Mouse (Mus musculus) adrenal gland, postnatal 10 days (tissue): ENCODE data around the gene Gsto2. TPM values are rescaled to one million over a fixed set of nuclear protein-coding genes. Genes with fewer than 3 reads are reported as not detected.

ENCODE experiments used
- DNase-seq: peaks from one replicate; pipeline ENCODE4 v3.0.0; 2021; ENCODE audit warnings: mixed read lengths
- total RNA-seq, 2 experiments: library from RNA; stranded (reverse); gene quantifications; 2 replicates each; pipeline ENCODE4 v1.2.3; 2021

The Gsto2 gene
- total RNA-seq, 2 experiments from 2014 or later, result 2.6 to 3.7 TPM

DNA sequence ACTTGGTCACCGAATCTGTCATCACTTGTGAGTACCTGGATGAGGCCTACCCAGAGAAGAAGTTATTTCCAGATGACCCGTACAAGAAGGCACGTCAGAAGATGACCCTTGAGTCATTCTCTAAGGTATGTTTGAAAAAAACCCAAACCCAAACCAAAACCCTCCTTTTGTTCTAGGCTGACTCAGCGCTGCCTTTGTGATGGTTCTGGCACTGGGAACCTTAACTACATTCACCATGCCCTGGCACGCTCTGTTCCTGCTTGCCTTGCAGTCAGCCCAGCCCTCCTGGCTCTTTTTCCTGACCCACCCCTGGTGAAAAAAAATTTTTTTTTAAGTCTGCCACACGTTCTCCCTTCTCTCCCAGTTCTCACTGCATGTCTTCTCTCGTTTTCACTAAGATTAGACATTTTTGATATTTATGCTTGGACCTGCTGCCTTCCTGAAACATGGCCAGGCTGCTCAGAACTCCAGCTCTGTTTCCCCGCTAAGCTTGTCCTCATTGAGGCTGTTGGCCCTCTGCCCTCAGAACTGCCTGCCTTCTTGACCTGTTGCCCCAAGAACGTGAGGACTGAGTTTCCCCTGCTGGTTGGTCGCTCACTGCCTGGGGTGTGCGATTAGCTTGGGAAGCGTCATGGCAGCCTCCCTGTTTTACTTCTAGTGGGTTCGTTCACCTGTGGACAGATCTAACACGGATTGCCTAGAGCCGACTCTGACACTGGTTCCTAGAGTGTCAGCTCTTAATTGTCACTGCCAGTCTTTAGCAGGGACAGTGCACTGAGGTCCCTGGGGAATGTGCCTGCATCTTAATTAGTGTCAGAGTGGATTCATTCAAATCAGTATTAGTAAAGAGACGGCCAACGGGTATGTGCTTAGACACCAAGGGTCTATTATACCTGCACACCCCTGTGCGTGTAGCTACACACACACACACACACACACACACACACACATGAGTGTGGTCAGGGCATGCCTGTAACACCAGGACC, 7.1 kb upstream of the Gsto2 start:
- DNase-seq, result no peak

DNA sequence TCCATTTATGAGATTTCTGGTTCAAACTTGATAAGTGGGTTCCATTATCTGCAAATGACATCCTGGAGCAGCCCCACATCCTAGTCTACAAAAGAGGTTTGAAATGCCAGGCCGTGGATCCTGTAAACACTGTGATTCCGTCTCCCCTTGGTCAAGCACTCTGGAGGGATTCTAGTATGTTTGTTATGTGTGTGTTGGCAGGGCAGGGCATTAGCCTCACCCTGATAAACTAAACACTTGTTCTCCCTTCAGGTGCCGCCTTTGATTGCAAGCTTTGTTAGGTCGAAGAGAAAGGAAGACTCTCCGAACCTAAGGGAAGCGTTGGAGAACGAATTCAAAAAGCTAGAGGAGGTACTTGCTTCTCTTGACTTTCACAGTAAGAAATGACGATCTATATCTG, 6.2 kb upstream of the Gsto2 start:
- DNase-seq, result no peak

DNA sequence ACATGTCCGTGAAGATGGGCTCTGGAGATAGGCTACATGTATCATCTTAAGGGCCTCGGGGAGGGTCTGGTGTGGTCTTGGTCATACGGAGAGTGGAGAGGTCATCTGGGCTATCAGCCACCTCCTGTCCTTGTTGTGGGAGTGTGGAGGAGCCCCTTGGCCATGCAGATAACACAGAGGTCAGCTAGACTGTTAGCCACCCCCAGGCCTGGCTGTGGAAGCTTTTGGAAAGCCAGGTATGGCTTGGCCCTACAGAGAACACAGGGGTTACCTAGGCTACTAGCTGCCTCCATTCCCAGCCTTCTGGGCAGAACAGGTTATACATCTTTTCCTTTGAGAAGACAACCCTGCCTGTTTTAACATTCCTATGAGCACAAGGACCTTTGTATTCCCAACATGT, 2.8 kb upstream of the Gsto2 start:
- no peak for DNase-seq

DNA sequence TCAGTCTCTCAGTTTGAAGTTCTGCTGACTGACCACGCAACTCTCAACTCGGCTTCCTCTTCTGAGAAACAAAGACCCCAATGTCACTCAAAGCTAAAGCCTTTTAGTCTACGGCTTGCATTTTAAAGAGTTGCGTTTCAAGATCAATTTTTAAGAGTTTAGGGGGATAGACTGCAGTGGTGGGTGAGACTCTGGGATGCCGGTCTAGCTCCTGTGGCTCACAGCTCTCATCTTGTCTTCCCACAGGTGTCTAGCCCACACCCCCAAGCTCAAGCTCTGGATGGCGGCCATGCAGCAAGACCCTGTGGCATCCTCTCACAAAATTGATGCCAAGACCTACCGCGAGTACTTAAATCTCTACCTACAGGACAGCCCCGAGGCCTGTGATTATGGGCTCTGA, 1.3 kb upstream of the Gsto2 start:
- DNase-seq, result no peak

DNA sequence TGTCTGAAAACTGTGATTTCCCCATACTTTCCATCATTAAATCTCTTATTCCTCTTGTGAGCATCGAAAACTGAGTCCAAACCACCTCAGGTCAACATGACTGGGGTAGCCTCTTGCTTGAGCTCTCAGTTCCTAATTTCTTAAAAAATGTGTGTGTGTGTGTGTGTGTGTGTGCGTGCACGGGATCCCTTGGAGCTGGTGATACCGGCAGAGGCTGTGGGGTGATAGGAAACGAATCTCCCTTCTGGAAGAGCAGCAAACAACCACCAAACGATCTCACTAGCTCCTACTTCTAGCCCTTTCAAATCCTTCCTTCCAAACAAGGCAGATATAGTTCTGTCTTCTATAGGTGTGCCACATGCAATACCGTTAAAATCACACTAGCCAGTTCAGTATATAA, 613 bp upstream of the Gsto2 start:
- no peak for DNase-seq

DNA sequence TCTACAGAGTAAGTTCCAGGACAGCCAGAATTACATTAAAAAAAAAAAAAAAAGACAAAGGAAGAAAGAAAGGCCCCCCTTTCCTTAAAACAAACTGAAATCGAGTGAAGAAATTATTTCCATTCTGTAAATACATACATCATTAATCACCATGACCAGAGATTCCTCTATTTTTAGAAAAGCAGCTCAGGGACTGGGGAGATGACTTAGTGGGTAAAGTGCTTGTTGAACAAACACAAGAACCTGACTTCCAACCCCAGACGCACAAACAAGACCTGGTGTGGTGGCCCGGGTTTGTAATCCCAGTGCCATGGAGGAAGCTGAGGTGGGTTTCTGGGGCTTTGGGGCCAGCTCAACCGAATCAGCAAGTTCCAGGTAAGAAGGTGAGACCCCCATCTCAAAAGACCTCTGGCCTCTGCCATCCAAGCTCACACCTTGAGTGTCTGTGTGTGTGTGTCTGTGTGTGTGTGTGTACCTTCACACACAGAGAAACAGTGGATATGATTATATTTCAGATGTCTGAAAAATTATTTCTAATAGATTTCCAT, 2.4 kb downstream of the Gsto2 start:
- no peak for DNase-seq

DNA sequence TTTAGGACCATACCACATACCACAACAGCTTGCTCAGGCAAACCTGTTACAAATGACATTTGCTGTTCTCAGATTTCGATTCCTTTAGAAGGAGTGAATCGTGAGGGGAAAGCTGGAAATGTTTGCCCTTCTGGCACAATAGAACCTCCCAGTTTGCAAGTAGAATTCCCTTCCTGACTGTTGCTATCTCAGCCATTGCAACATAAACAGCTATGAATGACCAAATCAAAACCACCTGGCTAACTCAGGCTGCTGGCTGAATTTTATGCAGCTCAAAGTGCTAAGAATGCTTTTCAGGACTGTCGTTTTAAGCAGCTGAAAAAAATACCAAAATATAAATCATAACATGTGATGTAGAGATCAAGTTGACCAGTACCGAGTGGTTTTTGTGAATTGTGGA, 3.6 kb downstream of the Gsto2 start:
- no peak for DNase-seq

DNA sequence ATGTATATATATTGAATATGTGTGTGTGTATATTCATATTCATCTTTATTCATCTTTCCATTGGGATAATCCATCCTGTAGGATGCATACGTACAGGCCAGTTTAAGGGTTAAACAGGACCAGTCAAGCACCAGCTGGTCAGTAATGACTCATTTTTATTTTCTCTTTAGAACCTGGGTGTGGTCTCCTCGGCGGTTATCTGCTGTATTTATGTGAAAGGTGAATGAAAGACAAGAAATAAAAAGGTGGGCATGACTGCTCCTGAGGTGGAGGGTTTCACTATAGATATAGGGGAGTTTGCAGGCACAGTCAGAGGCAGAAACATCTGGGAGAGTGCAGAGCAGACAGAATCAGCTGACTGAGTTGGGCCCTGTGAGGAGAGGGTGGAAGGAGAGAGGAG, 4.2 kb downstream of the Gsto2 start:
- DNase-seq, result no peak

DNA sequence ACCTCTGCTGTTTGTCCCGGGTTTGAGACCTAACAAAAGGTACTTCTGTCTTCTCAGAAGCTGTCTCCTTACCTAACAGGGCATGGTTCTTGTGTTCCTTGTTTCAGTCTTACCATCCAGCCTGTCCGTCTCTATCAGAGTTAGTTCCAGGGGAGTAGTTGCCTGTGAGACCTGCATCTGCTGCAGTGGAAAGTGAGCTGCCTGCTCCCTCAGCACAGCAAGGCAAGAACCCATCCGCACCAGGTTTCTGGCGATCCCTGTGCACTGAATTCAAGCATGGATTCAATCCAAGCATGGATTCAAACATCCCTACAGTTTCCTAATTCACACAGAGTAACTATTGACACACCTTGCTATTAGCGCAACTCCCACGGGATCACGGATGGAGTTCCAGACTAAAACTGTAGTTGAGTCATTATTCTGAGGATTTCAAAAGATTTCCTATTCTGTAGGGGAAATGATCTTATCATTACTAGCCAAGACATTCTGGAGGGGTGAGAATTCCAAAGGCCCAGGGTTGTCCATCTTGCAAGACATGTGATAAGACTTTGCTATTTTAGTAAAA, 4.8 kb downstream of the Gsto2 start:
- DNase-seq, result no peak

DNA sequence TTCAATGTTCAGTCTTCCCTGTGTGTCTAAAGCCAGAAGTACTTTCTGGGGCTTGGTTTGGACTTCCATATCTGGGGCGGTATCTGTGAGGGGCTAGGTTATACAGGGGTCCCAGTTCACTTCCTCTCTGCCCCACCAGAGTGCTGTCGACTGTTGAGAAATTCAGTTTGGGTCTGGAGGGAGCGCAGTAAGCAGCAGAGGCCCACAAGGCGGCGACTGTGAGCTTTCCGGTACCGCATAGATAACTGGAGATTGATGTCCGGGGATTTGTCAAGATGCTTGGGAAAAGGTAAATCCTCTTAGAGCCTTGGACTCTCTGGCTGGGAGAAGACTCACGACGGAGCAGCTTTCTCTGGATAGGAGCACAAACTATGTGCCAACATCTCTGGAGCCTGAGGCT, 6.2 kb downstream of the Gsto2 start:
- DNase-seq, result no peak

DNA sequence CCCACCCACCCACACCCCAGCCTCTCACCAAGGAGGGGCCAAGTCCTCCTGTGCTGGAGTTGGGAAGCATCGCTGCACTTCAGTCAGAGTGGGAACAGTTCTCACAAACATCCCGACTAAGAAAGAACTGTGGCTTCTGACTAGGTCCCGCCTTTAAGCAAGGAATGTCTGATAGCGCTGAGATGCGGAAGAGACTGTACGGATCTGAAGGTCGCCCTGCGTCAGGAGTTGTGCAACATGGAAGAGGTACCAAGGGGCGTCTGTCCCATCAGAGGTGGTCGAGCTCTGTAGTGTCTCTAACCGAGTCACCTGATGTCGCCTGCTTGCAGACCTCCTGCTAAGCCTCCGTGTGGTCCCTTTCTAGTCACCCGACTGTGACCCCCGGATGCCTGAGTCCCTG, 10.9 kb downstream of the Gsto2 start:
- DNase-seq, result no peak

DNA sequence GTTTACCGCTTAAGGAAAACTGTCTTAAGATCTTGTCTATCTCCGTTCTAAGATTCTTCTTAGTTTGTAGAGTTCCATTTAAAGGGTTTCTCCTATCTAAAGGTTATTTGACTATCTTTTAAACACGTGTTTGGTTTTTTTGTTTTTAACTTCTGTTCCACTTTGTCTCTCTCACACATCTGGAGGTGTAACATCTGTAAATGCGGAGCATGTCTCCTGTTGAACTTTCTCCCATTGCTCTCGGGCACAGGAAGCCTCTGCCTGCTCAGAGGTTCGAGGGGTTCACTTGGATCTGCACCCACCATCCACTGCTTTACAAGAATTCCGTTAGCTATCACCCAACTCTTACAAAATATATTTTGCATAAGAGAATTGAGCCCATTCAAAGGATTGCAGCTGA, 16.2 kb downstream of the Gsto2 start:
- DNase-seq, result no peak

DNA sequence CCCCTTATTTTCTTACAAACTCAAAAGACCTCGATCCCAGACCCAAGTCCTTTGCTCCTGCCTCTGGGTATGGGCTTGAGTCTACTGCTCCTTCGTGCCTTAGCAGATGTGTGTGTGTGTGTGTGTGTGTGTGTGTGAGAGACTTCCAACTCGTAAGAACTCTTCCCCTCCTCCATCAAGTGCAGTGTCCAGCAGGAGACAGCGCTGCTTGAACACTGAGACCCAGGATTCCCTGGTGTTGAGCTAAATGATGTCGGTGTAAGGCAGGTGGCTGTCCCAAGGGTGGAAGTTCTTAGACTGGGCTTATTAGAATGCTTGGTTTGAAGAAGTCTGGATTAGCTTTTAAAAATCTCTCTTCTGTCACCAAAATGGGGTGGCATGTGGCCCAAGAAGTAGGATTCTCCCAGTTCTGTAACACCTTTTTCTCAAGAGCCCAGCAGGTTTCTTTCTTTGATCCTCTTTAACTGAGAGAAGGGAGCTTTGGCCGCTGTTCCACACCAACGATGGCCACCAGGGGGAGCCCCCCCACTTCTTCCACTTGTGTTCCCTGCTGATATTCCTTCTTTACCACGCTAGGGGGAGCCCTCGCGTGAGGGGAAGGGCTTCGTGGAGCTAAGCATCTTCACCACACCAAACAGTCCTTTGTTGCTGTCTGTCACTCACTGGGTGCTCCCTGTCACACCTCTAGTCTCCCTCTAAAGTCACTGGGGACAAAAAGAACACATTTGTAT, 17.0 kb downstream of the Gsto2 start:
- peak; percentile 90 for DNase-seq

DNA sequence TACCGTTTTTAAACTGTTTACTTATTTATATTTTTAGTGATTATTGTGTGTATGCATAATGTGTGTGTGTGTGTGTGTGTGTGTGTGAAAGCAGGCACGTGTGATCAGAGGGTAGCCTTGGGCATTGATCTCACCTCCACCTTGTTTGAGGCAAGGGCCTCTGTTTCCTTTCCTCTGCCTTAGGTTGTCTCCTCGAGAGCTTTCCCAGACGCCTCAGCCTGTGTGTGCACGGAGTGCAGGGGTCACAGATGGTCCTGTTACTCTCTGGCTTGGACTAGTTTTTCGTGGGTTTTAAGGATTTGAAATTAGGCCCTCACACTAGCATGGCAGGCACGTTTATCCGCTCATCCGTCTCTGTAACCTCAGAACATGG, 17.5 kb downstream of the Gsto2 start:
- DNase-seq, result no peak

DNA sequence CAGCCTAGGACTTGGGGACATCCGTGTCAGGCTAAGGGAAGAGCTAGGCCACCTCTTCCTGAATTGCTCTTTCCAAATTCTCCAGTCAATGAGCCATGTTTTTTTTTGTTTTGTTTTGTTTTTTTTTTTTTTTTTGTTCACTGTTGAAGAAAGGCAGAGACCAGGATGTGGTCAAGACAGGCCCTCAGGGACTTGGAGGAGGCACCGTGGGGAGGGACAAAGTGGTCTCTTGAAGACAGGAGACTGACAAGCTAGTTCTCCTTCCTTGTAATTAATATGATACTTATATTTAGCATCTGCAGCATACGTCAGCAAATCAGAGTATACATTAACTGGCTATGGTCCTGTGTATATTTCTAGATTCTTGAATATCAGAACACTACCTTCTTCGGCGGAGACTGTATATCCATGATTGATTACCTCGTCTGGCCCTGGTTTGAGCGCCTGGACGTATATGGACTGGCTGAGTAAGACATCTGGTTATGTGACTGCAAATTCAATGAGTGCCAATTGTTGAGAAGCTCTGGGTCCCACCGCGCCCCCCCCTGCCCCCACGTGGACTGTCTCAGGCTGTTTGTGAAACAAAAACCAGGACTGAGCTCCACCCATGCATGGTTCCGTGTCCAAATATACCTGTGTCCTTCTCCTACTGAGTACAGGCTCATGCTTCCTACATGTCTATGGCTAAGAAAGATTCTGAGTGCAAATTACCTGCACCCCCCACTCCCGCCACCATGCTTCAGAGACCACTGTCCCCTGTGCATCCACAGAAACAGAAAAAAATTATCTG, 19.2 kb downstream of the Gsto2 start:
- no peak for DNase-seq

DNA sequence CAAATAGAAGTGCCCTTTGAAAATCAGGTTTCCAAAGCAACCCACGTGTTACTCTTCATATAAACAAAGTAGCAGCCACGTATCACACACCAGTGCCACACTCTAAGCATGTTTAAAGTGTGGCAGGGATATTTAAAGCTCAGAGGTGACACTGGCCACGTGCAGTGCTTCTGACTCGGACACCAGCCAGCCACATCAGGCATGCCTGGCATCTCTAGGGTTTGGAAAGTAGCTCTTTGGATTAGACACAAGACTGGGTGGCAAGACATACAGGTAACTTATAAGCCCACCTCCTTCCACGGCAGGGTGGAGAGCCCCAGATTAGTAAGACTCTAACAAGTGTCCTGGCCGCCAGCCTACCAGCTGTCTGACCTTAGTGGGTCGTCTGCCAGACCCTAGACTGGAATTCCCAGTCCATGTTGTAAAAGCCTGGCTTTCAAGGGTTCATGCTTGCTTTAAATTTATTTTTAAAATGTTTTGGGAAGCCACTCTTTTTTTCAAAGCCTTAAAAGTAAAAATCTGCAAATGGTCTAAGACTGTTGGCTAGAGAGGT, 19.9 kb downstream of the Gsto2 start:
- no peak for DNase-seq

DNA sequence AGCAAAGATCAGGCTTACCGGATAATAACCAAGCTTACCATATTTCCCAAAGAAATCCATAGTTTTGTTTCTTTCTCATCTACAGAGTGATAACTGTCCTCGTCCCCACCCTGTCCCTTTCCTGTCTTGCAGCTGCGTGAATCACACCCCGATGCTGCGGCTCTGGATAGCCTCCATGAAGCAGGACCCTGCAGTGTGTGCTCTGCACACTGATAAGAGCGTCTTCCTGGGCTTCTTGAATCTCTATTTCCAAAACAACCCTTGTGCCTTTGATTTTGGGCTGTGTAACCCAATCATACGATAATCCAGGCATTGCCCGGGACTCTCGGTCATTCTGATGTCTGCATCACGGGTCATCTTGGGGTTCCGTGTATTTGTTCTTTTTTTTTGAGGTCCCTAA, 20.6 kb downstream of the Gsto2 start:
- no peak for DNase-seq

DNA sequence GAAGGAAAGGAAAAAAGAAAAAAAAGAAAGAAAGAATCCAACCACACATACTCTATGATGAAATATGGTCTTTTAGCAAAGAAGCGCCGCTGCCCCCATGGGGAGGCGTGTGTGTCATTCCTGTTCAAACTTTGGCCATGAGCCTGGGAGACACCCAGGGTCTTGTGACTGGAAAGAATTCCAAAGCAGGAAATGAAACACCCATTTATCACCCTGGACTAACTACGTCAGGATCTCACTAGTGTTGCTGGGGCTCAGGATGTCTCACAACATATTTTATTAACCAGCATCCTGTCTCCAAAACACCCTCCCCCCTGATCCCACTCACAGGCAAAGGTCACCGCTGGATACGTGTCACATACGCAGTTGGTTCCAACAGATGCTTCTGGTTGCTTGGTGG, 21.3 kb downstream of the Gsto2 start:
- DNase-seq, result peak; percentile 55

DNA sequence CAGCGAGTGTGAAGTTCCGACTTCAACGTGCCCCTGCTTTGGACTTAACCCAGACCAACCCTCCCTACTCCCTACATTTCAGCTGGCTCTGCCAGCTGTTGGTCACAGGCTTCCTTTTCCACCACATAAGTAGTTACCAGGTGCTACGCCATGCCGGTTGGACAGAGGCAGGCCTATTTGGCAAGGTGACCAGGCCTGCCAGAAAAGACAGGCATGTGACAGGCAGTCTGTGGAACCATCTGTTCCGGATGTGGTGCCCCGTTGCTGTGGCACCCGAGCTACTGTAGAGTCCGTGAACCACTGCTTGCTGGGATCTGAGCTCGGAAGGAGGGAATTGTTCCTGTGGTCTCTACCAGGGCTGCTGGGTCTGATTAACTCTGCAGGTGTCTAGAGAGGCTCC, 22.1 kb downstream of the Gsto2 start:
- DNase-seq, result no peak

DNA sequence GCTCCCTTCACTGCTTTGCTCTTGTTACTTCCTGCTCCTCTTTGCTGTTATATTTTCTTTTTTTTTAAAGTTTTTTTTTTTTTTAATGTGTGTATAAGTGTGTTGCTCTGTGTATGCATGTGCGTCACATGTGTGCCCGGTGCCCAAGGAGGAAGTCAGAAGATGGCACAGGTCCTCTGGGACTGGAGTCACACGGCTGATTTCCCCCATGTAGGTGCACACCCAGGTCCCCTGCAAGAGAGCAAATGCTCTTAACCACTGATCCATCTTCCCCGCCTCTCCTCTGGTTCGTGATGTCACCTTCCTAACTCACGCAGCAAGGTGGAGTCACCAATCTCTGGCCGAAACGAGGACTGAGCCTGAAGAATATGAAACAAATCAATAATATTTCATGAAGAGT, 22.7 kb downstream of the Gsto2 start:
- DNase-seq, result no peak

DNA sequence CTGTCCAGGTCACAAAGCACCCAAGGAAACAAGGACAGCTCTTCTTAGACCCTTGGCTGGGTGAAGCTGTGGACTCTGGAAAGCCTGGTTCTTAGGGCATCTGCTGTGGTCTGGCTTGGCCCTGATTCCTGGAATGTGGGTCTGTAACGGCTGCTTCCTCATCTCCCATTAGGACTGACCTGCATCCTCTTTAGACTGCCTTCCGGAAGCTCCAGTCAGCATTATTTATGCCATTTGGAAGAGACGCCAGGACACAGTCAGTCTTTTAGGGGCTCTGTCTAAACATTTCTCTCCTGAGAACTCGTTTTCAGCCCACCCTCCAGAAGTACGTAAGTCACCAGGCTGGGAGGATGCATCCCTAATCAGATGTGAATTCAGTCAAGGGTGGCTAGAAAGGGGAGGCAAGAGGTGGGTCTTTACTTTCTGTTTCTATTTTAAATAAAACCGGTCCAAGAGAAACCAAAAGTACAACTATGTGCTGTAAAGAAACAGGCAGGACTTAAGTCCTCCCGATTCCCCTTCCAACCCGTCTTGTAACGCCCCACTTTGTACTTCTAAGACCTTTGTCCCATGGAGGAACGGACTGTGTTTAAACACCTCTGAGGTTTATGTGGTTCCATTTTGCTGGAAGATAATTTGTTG, 25.3 kb downstream of the Gsto2 start:
- DNase-seq, result no peak
